Mouse (Mus musculus) forelimb bud, embryonic 11.5 days (tissue): ENCODE measurements at regions not wholly inside any gene's neighbourhood (a gene's known extent, or its start where the extent isn't known, plus 50 kb on each side); places are given as distances from the start of the nearest gene placed in this dataset.

Experiments used
- DNase-seq: peaks from one replicate; pipeline ENCODE4 v3.0.0-alpha.2; 2012; ENCODE audit warnings: low read depth, low spot score

DNA sequence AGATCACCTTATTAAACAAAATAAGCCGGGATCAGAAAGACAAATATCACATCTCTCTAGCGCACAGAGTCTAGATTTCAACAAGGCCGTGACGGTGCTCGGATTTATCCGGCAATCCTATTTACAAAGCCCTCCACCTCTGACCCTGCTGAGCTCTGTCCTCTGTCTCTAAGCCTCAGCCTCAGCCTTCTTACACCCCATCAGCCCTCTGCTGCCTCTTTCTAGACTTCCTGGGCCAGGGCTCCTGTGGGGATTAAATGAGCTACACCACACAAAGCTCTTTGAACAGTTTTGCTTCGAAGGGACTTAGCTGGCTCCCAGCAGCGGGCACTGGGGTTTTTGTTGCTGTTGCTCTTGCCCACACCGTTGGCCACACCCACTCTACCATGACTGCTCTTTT, 211.8 kb downstream of the CK137956 start:
- no peak for DNase-seq

DNA sequence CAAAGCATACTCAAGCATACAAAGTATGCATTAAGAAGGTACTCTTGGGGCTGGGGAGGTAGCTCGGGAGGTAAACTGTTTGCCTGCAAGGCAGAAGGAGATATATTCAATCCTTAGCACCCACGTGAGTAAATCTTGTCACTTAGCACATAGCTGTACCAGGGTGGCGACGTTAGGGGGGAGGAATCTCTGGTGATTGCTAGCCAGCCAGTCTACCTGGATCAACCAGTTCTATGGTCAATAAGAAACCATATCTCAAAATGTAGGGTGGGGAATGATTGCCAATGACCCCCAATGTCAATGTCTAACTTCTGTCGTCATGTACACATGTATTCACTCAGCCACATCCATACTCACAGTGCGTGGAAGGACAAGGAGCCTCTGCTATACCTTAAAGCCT, 214.5 kb downstream of the CK137956 start:
- no peak for DNase-seq

DNA sequence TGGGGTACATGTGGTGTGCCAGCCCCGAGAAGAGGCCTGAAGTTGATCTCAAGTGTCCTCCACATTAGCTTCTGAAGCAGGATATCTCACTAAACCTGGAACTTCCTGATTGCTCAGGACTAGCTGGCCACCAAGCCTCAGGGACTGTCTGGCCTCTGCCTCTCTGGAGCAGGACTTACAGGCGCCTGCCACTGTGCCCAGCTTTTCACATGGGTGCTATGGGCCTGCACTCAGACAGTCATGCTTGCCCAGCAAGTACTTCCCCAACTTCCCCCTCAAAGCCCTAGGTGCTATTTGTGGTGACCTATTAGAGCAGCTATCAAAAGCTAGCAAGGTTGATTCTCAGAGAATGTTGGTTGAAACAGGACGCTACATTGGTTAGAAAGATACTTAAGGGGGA, 220.0 kb downstream of the CK137956 start:
- no peak for DNase-seq

DNA sequence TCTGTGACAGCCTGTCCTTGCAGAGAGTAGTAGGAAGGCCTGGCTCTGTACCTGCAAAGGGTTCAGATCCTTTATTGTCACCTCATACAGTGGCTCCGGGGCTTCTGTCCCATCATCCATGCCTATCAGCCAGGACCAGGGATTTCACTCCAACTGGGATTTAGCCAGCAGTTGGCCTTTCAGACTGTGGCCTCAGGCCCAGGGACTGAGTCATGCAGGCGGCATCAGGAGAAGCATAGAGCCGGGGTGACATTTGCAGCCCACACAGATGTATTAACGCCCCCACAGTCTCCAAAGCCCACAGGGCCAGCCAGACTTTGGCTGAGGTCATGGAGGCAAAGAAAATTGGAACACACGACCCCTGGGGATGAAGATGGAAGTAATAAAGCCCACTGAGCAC, 222.9 kb downstream of the CK137956 start:
- DNase-seq: no peak

DNA sequence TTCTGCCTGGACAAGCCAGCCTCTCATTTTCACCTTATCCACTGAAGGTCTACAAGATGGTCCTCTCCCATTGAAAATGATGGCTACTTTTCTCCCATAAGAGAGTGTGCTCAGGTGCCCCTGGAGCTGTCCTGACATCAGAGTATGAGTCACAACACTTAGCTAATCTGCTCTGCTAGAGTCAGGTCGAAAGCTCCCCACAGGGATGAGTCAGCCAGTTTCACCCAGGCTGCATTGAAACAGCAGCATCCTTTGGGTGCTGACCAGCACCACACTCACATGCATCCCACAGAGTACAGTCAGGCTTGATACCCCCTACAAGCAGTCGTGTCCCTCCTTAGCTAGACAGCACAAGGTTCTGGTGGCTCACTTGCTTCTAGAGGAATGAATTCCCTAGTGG, 234.0 kb downstream of the CK137956 start:
- DNase-seq: no peak

DNA sequence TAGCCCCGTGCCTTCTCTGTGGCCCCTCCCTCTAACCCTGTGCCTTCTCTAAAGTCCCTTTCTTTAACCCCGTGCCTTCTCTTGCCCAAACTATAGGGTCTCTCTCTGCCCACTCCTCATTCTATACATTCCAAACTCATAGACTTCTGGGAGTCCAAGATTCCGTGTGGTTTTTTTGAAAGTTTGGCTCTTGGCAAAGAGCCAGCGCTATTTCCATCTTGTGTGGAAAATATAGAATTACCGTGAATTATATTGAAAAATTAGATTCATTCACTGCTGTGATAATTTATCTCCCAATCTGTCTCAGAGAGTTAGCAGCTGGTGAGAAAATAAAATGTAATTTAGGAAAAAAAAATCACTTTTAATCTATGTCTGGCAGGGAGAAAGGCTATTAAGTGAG, 234.6 kb downstream of the CK137956 start:
- DNase-seq: no peak

DNA sequence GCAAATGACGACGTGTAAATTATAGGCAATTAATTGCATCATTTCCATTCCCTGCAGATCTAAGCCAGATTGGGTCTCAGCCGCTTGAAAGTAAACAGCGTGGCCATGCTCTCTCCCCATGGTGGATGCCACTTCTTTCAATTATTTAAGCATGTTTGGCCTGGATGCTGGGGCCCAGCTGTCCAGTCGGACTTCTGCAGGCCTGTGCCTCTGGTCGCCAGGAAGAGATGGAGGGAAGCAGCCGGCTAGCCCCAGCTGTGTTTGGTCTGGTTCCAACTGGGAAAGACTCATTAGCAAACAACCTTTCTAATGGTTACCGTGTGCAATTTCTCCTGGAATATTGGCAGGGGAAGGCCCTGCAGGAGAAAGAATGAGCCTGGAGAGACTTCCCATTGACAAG, 236.1 kb downstream of the CK137956 start:
- DNase-seq: peak; percentile 31

DNA sequence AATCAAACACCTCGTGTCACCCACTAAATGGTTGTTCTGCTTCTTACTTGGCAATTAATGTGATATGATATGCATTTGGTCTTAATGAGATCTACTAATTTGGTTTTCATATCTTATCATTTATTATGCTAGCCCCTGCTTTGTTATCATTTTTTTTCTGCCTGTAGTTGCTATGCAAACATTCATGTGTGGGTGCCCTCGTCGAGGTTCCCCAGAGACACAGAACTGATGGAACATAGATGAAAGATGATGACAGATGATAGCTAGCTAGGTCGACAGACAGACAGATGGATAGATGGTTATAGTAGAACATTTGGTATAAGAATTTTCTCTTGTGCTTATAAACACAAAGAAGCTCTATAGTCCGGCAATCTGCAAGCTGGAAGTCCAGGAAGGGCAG, 252.1 kb downstream of the CK137956 start:
- no peak for DNase-seq

DNA sequence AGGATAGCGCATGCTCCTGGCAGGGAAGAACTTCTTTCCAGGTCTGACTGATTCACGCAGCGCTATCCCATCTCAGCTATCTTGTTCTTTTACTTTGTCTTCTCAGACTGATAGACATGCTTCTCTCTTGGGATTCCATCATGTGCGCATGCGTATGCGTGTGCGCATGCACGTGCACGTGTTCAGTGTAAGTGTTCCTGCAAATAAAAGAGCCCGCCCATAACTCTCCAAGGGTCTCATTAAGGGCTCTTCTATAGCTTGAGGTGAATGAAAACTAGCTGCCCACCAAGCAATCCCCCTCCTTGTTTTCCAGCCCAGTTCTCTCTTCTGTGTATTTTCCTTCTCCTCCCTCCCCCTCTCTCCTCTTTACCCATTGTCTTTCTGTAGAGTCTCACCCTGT, 258.5 kb downstream of the CK137956 start:
- peak; percentile 2 for DNase-seq

DNA sequence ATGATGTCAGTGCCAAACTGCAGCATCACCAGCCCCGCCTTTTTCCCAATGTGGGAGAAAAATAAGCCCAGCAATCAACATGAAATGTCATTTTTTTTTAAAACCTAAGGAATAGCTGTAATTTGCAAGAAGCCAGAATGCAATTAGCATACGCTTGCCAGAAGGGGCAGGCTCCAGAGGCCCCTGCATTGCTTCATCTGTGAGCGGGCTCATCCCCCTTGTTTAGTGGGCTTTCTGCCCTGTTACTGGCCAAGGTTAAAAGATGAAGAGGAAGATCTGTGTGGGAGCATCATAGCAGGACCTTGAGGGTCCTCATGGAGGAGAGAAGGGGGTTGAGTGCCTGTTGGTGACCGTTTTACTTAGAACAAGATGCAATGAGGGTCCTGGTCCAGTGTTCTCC, 259.9 kb downstream of the CK137956 start:
- no peak for DNase-seq

DNA sequence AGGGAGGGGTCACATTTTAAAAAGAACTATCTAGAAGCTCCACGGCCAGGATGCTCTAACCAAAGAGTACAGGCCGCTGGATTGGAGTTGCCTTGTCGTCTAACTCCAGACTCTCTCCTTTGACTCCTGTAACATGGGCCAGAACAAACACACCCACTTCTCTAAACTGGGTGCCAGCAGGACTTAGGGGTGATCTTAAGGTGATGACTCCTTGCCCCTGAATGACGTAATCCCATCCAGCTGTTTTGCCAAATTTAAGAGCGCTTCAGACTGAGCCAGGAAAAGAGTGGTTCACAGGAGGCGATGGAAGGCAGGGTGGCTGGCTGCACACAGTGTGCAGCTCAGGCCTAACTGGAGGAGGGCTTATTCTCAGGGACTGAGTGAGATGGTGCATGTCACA, 261.0 kb downstream of the CK137956 start:
- DNase-seq: no peak

DNA sequence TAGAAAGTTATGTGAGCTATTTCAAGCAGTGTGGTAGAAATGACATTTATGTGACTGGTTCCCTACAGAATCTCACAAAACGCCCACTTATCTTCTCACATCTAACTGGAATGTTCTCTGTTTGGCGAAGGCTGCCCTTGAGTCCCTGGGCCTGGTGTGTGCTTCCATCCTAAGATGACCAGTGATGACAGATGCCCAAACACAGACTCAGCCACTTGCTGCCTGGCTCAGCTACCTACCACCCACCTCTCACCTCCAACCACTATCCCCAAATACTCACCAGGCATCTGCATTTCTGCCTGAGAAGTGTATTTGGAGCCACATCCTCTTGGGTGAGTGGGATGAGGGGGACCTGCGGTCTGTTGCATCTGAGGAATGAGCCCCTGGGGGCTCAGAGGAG, 262.6 kb downstream of the CK137956 start:
- no peak for DNase-seq

DNA sequence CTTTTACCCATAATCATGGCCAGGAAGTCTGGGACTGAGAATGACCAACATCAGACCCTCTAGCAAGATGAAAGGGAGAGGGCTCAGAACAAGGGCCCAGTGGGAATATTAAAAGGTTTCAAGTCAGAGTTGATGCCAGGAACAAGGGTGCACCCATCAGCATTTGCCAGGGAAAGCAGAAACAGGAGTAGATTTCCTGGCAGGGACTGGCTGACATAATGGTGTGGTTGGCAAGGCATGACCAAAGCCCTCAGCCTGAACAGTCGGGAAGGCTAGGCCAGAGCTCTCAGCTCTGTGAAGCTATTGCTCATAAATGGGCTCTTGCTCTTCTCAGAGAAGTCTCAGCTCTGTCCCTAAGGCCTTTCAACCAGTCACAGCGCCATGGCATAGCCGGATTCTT, 263.6 kb downstream of the CK137956 start:
- DNase-seq: no peak

DNA sequence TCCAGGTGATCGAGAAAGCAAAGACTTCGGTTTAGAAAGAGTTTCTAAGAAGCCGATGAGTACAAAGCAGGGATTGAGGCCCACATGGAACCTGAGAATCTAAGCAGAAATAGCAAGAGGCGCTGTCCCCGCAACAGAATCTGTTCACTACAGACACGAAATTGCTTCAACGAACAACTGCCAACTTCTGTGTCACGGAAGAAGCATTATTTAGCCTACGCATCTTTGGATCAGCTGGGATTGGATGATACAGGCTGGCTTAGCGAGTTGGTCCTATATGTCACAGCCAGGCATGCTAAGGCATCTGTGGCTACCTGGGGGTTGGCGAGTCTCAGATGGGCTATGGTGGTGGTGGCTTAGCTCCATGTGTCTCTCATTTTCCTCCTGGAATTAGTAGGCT, 269.1 kb downstream of the CK137956 start:
- DNase-seq: no peak

DNA sequence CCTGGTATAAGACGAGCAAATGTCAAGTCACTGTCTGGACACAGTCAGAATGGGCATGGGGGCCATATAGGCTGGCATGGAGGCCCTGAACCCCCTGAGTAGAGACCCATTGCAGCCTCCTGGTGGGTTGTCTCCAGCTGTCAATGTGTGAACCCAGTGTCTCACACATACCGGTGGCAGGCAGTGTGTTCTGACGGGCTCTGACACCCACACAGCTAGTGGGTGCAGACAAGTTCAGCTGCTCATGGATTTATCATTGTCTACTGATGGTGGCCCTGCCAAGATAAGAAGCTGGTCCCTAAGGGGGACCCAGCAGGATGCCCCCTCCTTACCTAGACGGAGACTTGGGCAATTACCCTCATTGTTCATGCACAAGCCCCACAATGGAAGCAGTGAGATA, 280.8 kb downstream of the CK137956 start:
- DNase-seq: no peak

DNA sequence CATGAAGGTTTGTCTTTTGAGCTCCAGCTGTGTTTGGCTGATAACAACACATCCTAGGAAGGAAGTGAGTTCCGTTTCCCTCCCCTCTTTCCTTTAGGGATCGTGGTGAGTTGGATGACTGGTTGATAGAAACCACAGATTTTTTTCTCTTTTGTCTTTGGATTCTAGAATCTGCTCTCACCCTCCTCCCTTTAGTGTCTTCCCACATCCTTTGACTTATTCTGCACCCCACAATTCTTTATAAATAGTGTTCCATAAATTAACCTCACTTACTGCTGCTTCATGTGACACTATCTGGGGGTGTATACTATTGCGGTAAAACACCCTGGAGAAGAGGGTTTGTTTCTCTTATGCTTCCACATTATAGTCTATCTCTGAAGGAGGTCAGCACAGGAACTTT, 285.7 kb downstream of the CK137956 start:
- no peak for DNase-seq

DNA sequence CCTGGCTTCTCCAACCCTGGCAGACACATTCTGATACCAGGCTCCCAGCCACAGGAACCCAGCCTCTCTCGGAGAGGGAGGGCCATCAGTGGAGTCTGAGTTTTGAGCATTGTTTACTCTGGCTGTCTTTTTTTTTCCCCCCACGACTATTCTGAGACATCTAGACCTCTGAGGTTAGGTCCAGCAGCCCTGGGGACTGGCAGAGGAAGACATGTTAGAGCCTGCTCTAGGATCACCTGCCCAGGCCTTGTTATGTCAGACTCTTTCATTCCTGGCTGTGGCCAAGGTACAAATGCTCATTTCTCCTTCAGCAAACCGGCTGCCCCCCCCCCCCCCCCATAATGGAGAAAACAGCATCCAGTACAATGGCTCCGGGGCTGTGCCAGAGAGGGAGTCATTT, 291.4 kb downstream of the CK137956 start:
- no peak for DNase-seq

DNA sequence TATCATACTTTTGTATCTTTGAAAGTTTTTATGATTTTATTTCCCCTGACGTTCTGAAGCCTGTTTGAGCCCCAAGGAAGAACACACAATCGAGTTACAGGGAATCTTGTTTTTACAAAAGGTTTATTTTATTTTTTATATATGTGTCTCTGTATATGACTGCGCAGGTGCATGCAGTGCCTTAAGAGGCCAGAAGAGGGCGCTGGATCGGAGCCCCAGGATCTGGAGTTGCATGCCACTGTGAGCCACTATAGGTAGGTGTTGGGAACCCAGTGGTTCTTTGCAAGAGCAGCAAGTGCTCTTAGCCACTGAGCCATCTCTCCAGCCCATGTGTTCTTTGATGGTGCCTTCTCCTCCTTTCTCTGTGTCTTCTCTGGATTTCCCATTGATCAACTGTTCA, 292.3 kb downstream of the CK137956 start:
- no peak for DNase-seq

DNA sequence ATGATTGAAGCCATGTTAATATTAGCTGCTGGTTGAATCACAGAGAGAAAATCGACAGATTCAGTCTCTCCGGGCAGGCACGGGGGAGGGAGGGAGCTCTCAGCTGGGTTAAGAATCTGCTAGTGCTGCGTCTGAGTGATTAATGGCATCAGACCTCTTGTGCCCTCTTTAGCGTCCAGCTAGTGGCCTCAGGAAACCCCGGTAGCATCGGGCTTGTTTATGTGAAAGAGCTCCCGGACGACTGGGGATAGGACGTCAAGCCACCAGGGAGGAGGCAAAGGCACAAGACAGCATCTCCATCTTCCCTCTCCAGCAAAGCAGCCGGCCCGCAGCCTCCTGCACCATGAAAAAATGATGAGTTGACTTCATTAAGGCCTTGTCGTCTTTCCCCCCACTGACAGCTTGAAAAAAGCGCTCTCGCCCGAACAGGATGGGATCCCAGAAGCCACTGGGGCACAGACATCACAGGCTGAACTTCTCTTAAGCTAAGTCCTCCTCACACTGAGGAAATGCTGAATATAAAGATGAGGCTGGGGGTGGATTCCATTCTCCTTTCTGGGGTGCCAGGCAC, 294.9 kb downstream of the CK137956 start:
- DNase-seq: no peak

DNA sequence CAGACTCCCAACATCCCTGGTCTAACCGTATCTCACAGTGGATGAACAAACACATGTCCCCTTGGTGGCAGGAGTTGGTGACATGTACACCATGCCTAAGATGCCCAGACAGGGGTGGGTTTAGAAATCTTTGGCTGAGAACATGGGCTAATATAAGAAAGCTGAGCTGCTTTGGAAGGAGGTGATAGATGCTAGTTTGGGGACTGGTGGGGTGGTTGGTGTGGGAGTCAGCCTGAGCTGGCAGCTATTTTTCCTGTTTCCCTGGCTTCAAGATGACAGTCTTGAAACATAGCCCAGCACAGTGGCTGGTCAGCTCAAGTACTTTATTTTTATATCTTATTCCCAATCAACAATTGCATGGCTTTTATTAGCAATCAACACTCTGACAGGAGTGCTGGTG, 302.0 kb upstream of the Gjb5 start:
- no peak for DNase-seq

DNA sequence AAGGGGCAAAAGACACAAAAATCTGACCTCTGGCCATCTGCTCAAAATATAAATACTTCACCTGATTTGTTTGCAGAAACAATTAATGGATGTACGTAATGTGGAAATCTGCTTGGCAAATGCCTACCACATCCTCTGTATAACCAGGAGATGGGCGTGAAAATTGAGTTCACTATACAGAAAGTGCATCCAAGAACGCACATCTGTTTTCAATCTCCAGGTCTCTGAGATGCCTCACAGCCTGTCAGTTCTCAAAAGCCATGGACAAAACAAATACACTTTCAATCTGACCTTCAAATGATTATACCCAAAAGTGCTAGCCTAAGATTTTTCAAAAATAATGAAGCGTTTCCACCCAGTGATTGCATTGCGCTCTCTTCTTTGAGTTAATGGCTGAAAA, 293.6 kb upstream of the Gjb5 start:
- no peak for DNase-seq

DNA sequence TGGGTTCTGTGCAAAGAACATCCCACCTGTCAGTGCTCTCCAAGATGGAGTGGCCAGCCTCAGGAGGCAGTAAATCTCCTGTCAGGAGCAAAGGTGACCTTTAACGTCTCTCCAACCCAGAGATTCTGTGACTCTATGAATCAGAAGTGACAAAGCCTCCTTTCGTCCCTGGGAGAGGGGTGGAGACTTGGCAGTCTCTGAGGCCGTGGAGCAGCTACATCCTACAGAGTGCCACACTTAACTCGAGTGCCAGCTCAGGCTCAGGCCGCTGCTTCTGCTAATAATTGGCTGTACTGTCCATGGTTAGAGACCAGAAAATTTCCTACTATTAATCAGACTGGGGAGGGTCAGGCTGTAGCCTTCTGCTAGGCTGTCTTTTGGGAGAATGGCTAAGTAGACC, 290.0 kb upstream of the Gjb5 start:
- DNase-seq: no peak

DNA sequence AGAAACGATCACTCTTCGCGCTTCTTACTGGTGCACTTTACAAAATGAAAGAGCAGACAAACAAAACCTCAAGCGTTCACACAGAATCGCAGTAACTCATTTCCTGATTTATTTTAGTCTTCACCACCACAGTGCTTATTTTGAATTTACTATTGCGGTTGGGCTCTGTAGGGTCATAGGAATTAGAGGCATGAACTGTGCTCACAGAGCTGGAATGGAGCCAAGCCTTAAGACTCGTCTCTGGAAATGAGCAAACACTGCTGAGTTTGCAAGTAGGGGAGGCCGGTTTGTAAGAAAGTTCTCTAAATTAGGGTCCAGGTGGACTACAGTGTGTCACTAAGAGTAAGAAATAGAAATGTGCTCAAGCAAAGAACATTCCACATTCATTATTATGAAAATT, 289.2 kb upstream of the Gjb5 start:
- peak; percentile 24 for DNase-seq

DNA sequence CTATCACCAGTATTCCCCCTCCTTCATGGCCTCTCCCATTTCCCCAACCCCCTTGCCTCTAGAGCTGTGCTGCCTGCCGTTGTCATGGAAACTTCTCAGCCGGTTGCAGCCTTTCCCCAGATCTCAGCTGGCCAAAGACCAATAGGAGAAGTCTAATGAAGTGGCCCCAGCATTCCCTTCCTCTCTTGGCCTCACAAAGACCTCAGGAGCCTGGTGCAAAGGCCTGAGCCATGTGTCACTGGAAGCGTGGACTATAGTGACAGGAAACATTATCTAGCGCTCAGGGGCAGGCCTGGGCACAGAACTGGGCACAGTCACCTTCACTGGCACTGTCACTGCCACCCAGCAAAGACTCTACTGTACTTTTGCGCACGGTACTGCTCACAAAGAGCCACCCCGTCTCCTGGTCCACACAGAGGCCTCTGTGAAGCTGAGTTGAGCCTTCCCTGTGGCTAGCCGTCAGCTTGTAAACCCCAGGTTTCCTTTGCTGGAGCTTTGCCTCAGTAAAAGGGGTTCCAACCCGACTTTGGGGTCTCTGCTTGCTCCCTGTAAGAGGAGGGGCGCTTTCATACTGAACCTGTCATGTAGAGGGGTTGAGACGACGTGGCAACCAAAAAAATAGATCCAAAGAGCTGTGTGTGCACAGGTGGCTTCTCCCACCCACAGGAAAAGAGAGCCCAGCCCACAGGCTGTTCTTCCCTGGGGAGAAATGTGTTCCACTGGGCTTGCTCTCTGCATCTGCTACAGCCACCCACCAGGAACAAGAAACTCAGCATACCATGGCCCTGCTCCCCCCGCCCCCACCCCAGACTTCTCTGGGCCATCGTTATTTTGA, 282.5 kb upstream of the Gjb5 start:
- peak; percentile 72 for DNase-seq
